Mouse (Mus musculus): ENCODE measurements at regions not wholly inside any gene's neighbourhood (a gene's known extent, or its start where the extent isn't known, plus 50 kb on each side); places are given as distances from the start of the nearest gene placed in this dataset.

- no peak for DNase-seq (ENCODE audit: low spot score in 2 of 2)
Observed at GRCm38 (mm10) chr11:10798079-10798478, 315.9 kb upstream of the Vwc2 start.

GRCm38 (mm10) chr11:10840191-10840590 is 273.8 kb upstream of the Vwc2 start:
- no peak for DNase-seq (ENCODE audit: low spot score in 2 of 2)

GRCm38 (mm10) chr11:10841083-10841482 is 272.9 kb upstream of the Vwc2 start:
- peak in 1 of 2 experiments; percentile 3 for DNase-seq (ENCODE audit: low spot score in 2 of 2)

GRCm38 (mm10) chr11:10872267-10872666 is 241.8 kb upstream of the Vwc2 start:
- DNase-seq (ENCODE audit: low spot score in 2 of 2): no peak

- DNase-seq (ENCODE audit: low spot score in 2 of 2): peak; percentile 4 to 9
Observed at GRCm38 (mm10) chr11:10893302-10893701, 220.7 kb upstream of the Vwc2 start.

GRCm38 (mm10) chr11:10923998-10924397 is 190.0 kb upstream of the Vwc2 start:
- DNase-seq (ENCODE audit: low spot score in 2 of 2): no peak

GRCm38 (mm10) chr11:10952914-10953313 is 161.1 kb upstream of the Vwc2 start:
- peak in 1 of 2 experiments; percentile 4 for DNase-seq (ENCODE audit: low spot score in 2 of 2)
